Mouse (Mus musculus) liver, adult 10 weeks (tissue): ENCODE data around the gene Toe1. TPM values are rescaled to one million over a fixed set of nuclear protein-coding genes. Genes with fewer than 3 reads are reported as not detected.

Source experiments
- polyA plus RNA-seq: library from polyadenylated mRNA; stranded (reverse); fragments of 350-450 nt; fragmentation: Illumina TruSeq; extraction: RNeasy Lipid Tissue Mini Kit (QIAGEN cat#74804); gene quantifications from one replicate; pipeline ENCODE4 v1.2.3, GENCODE M21; 2014; ENCODE audit warnings: low read depth, low replicate concordance

Gene Toe1
- polyA plus RNA-seq, result 3.3 TPM

GRCm38 (mm10) chr4:116807197-116808129, at the start of gene Toe1, which contains the start of gene Mutyh:
Toe1 (minus strand) TSS chr4:116807640.
Mutyh (plus strand) TSS chr4:116807723.

GRCm38 (mm10) chr4:116821694-116822016, 14.2 kb upstream of the Toe1 start, which contains the start of gene Hpdl:
Hpdl (minus strand) TSS chr4:116821707.

Other genes starting within 250 kb of the Toe1 start
- gene Gpbp1l1, start 250.0 kb downstream of the Toe1 start, polyA plus RNA-seq, result 42.1 TPM
- gene Ccdc17, start 211.0 kb downstream of the Toe1 start, polyA plus RNA-seq, result 3.9 TPM
- 33.0 TPM for gene Nasp, start 179.7 kb downstream of the Toe1 start, polyA plus RNA-seq
- gene Akr1a1, start 156.0 kb downstream of the Toe1 start, polyA plus RNA-seq, result 415 TPM
- gene Prdx1, start 122.1 kb downstream of the Toe1 start, polyA plus RNA-seq, result 5,000 TPM
- 20.8 TPM for gene Mmachc, start 99.2 kb downstream of the Toe1 start, polyA plus RNA-seq
- gene Ccdc163, start 99.1 kb downstream of the Toe1 start, polyA plus RNA-seq, result 9.7 TPM
- gene Tesk2, start 86.7 kb downstream of the Toe1 start, polyA plus RNA-seq, result 6.9 TPM
- gene Mutyh, start 83 bp upstream of the Toe1 start, polyA plus RNA-seq, result not detected
- gene Hpdl, start 14.1 kb upstream of the Toe1 start, polyA plus RNA-seq, result not detected
- 0.74 TPM for gene Zswim5, start 69.7 kb upstream of the Toe1 start, polyA plus RNA-seq
- 15.4 TPM for gene Urod, start 186.8 kb upstream of the Toe1 start, polyA plus RNA-seq
- gene Hectd3, start 187.7 kb upstream of the Toe1 start, polyA plus RNA-seq, result 7.8 TPM
- 10.9 TPM for gene Eif2b3, start 211.8 kb upstream of the Toe1 start, polyA plus RNA-seq